Mouse (Mus musculus): ENCODE data around the gene Tmem132d. TPM values are rescaled to one million over a fixed set of nuclear protein-coding genes. Genes with fewer than 3 reads are reported as not detected.

The Tmem132d gene
- polyA plus RNA-seq (2014; fragmentation: Illumina TruSeq; extraction: RNeasy Lipid Tissue Mini Kit (QIAGEN cat#74804)), result 0.17 TPM

GRCm38 (mm10) chr5:128432916-128433315 lies at the start of gene Tmem132d:
Tmem132d (minus strand) TSS chr5:128433077.

Other genes with a start within 250 kb of the Tmem132d start
- gene Fzd10, start 167.8 kb upstream of the Tmem132d start, polyA plus RNA-seq (2014; fragmentation: Illumina TruSeq; extraction: RNeasy Lipid Tissue Mini Kit (QIAGEN cat#74804)), result 0.31 TPM

Data from ovary, adult 10 weeks (tissue).